Mouse (Mus musculus) liver, embryonic 16.5 days (tissue): Measurements from ENCODE around the gene Rora. TPM values are rescaled to one million over a fixed set of nuclear protein-coding genes. Genes with fewer than 3 reads are reported as not detected.

ENCODE experiments used
- ATAC-seq: fragments of 200-750 bp; cut with Nextera tagmentation; 2 replicates; pipeline ENCODE4 v1.8.0; 2017; ENCODE audit warnings: low read depth, mild to moderate bottlenecking, moderate number of reproducible peaks, moderate library complexity
- H3K27ac ChIP-seq: fragments of 300-500 bp; sonication (generic); 2 replicates; pipeline ENCODE4 v1.5.1; 2014; ENCODE audit warnings: mild to moderate bottlenecking, low read length
- H3K27me3 ChIP-seq: fragments of 300-500 bp; sonication (generic); 2 replicates; pipeline ENCODE4 v1.6.1; 2014; ENCODE audit warnings: low read depth, low read length, mixed read lengths; ENCODE audit not compliant: control insufficient read depth, insufficient read depth
- H3K36me3 ChIP-seq: fragments of 300-500 bp; sonication (generic); 2 replicates; pipeline ENCODE4 v1.6.1; 2014; ENCODE audit warnings: mild to moderate bottlenecking; ENCODE audit not compliant: control insufficient read depth, insufficient read depth
- H3K4me1 ChIP-seq: fragments of 300-500 bp; sonication (generic); 2 replicates; pipeline ENCODE4 v1.6.1; 2014; ENCODE audit warnings: low read depth, low read length, mixed read lengths; ENCODE audit not compliant: control insufficient read depth
- H3K4me2 ChIP-seq: fragments of 300-500 bp; sonication (generic); 2 replicates; pipeline ENCODE4 v1.6.1; 2014; ENCODE audit warnings: low read depth, low read length, mixed read lengths
- H3K4me3 ChIP-seq: fragments of 300-500 bp; sonication (generic); 2 replicates; pipeline ENCODE4 v1.5.1; 2014; ENCODE audit warnings: low read depth, mild to moderate bottlenecking, low read length
- H3K9ac ChIP-seq: fragments of 300-500 bp; sonication (generic); 2 replicates; pipeline ENCODE4 v1.6.1; 2014; ENCODE audit warnings: low read depth, low read length
- H3K9me3 ChIP-seq: fragments of 300-500 bp; sonication (generic); replicated peaks from 2 replicates; pipeline ENCODE4 v1.6.1; 2016; ENCODE audit warnings: low read length; ENCODE audit not compliant: control insufficient read depth
- polyA plus RNA-seq: library from polyadenylated mRNA; unstranded; fragments of >200 nt; fragmentation: Nextera tagmentation; extraction: Ambion mirVana; gene quantifications from 2 replicates; pipeline ENCODE4 v1.2.1, GENCODE M21; 2015

Rora gene
- polyA plus RNA-seq, 1 experiment from 2014 or later = 10.6 TPM

GRCm38 (mm10) chr9:69435662-69436061 is 782.1 kb downstream of the Rora start:
- no peaks in the 10 kb centered on the region for H3K27me3 ChIP-seq
- H3K4me2 ChIP-seq = no peak overlapping the region
- no peak overlapping the region for H3K9ac ChIP-seq
- peak overlapping the region; percentile 69; the same call in 1 of the 2 replicates for H3K27ac ChIP-seq
- H3K9me3 ChIP-seq = no peaks in the 10 kb centered on the region
- H3K4me3 ChIP-seq = no peak overlapping the region
- peaks cover 6% of the 10 kb centered on the region; the same call in 1 of the 2 replicates for H3K36me3 ChIP-seq
- peaks cover 3% of the 10 kb centered on the region for H3K4me1 ChIP-seq
- 0 out of 2 replicates have a peak, but pooled peaks have one; percentile 30 for ATAC-seq
